Mouse (Mus musculus) ES-E14 (cell line): ENCODE measurements around the gene Tmem131. TPM values are rescaled to one million over a fixed set of nuclear protein-coding genes. Genes with fewer than 3 reads are reported as not detected.

Experiments used
- DNase-seq: peaks from one replicate; pipeline ENCODE4 v3.0.0-alpha.2; 2013; ENCODE audit warnings: low read depth, low spot score
- H3K27ac ChIP-seq: 2 replicates; pipeline ENCODE4 v1.5.1; 2012; ENCODE audit warnings: low read depth, mild to moderate bottlenecking, low read length, moderate library complexity, mixed read lengths; ENCODE audit not compliant: poor library complexity, insufficient read depth, severe bottlenecking
- H3K36me3 ChIP-seq: 2 replicates; pipeline ENCODE4 v1.6.1; 2012; ENCODE audit warnings: mild to moderate bottlenecking, low read length, moderate library complexity, mixed read lengths; ENCODE audit not compliant: control insufficient read depth, poor library complexity, insufficient read depth, severe bottlenecking
- H3K4me1 ChIP-seq, 2 experiments: fragments of 150-350 bp in 1 of 2; sonication (generic) in 1 of 2; 2 replicates each; pipeline ENCODE4 v1.6.1; 2012; ENCODE audit warnings: low read length in 2 of 2, mild to moderate bottlenecking in 1 of 2, mixed read lengths in 1 of 2; ENCODE audit not compliant: control insufficient read depth in 2 of 2, insufficient read depth in 2 of 2, poor library complexity in 1 of 2
- H3K4me3 ChIP-seq, 2 experiments: fragments of 150-350 bp in 1 of 2; sonication (generic) in 1 of 2; 2 replicates each; pipeline ENCODE4 v1.5.1; 2012; ENCODE audit warnings: low read length in 2 of 2, low read depth in 1 of 2, mild to moderate bottlenecking in 1 of 2, mixed read lengths in 1 of 2; ENCODE audit not compliant: insufficient read depth in 1 of 2, poor library complexity in 1 of 2, severe bottlenecking in 1 of 2
- H3K9ac ChIP-seq: 2 replicates; pipeline ENCODE4 v1.6.1; 2012; ENCODE audit warnings: low read depth, mild to moderate bottlenecking, low read length, mixed read lengths; ENCODE audit not compliant: poor library complexity, insufficient read depth, severe bottlenecking
- H3K9me3 ChIP-seq: fragments of 150-350 bp; sonication (generic); 2 replicates; pipeline ENCODE4 v1.6.1; 2012; ENCODE audit warnings: low read depth, mild to moderate bottlenecking, low read length; ENCODE audit not compliant: control insufficient read depth, insufficient read depth
- CHD2 ChIP-seq: IDR thresholded peaks from 2 replicates; pipeline ENCODE4 v1.6.1; 2014; ENCODE audit warnings: mild to moderate bottlenecking, low read depth, low read length, inconsistent platforms
- HCFC1 ChIP-seq: IDR thresholded peaks from 2 replicates; pipeline ENCODE4 v1.6.1; 2012; ENCODE audit warnings: low read length, inconsistent platforms, borderline replicate concordance; ENCODE audit not compliant: insufficient read depth
- MAFK ChIP-seq: IDR thresholded peaks from 2 replicates; pipeline ENCODE4 v1.6.1; 2014; ENCODE audit warnings: mild to moderate bottlenecking, low read depth, low read length, inconsistent platforms; ENCODE audit not compliant: insufficient read depth
- ZC3H11A ChIP-seq: IDR thresholded peaks from 2 replicates; pipeline ENCODE4 v1.6.1; 2012; ENCODE audit warnings: low read depth, mild to moderate bottlenecking, inconsistent platforms, low read length, borderline replicate concordance
- ZNF384 ChIP-seq: IDR thresholded peaks from 2 replicates; pipeline ENCODE4 v1.6.1; 2012; ENCODE audit warnings: low read depth, low read length, inconsistent platforms
- in situ Hi-C, 2 experiments: fragments of 600-800 bp; cut with MboI; formaldehyde crosslinking; loops; one replicate each; pipeline ENCODE4 v1.15.1; 2025; ENCODE audit warnings: low sequenced_read_pairs in 2 of 2, inconsistent platforms in 1 of 2; ENCODE audit not compliant: unreplicated experiment in 2 of 2
- total RNA-seq: library from RNA; depleted of rRNA; stranded (reverse); fragments of 300-350 nt; gene quantifications from 2 replicates; pipeline ENCODE4 v1.2.3, GENCODE M21; 2012

The Tmem131 gene
- total RNA-seq, 1 experiment = 73.1 TPM

- H3K9me3 ChIP-seq = no peaks in the 10 kb centered on the region
- TF ChIP-seq ZC3H11A (no peak), MAFK (no peak), CHD2 (no peak), HCFC1 (no peak), ZNF384 (no peak)
- no peak overlapping the region for H3K9ac ChIP-seq
- in situ Hi-C loops = no loop called here
- no peak for DNase-seq
- no peak overlapping the region for H3K27ac ChIP-seq
- H3K4me1 ChIP-seq = peaks cover 17 to 29% of the 10 kb centered on the region in 2 experiments
- H3K36me3 ChIP-seq = peaks cover 2% of the 10 kb centered on the region; the same call in 1 of the 2 replicates
- no peak overlapping the region for H3K4me3 ChIP-seq
These were observed 19.6 kb downstream of the Tmem131 start for GRCm38 (mm10) chr1:36923911-36924310.

GRCm38 (mm10) chr1:36922623-36923421 lies 20.6 kb downstream of the Tmem131 start:
- DNase-seq = no peak
- Histone ChIP-seq H3K27ac (no peak overlapping the region), H3K9ac (no peak overlapping the region), H3K4me3 (no peak overlapping the region), H3K4me1 (peaks cover 16 to 29% of the 10 kb centered on the region in 2 experiments), H3K9me3 (no peaks in the 10 kb centered on the region), H3K36me3 (peaks cover 2% of the 10 kb centered on the region; the same call in 1 of the 2 replicates)
- TF ChIP-seq ZNF384 (no peak), MAFK (no peak), CHD2 (no peak), ZC3H11A (no peak), HCFC1 (no peak)
- in situ Hi-C loops = no loop called here

- Histone ChIP-seq H3K36me3 (peaks cover 2% of the 10 kb centered on the region; the same call in 1 of the 2 replicates), H3K27ac (no peak overlapping the region), H3K9ac (no peak overlapping the region), H3K4me1 (peaks cover 21 to 26% of the 10 kb centered on the region in 2 experiments), H3K9me3 (no peaks in the 10 kb centered on the region), H3K4me3 (no peak overlapping the region)
- in situ Hi-C loops = no loop called here
- no peak for DNase-seq
- TF ChIP-seq HCFC1 (no peak), ZNF384 (no peak), MAFK (no peak), CHD2 (no peak), ZC3H11A (no peak)
These were observed 21.7 kb downstream of the Tmem131 start for GRCm38 (mm10) chr1:36921614-36922393.

- peaks cover 17 to 23% of the 10 kb centered on the region in 2 experiments for H3K4me1 ChIP-seq
- H3K36me3 ChIP-seq = peaks cover 2% of the 10 kb centered on the region; the same call in 1 of the 2 replicates
- in situ Hi-C loops = no loop called here
- TF ChIP-seq ZC3H11A = no peak
- no peak for TF ChIP-seq ZNF384
- TF ChIP-seq HCFC1 = no peak
- TF ChIP-seq MAFK = no peak
- no peak for TF ChIP-seq CHD2
- DNase-seq = no peak
- H3K27ac ChIP-seq = no peak overlapping the region
- no peak overlapping the region for H3K4me3 ChIP-seq
- no peaks in the 10 kb centered on the region for H3K9me3 ChIP-seq
- H3K9ac ChIP-seq = no peak overlapping the region
These were observed 22.7 kb downstream of the Tmem131 start for GRCm38 (mm10) chr1:36920726-36921125.
